In genomic region chr7:141466045-141466394, GRCm38 (mm10) we compare ENCODE assay signal across 12 mouse cellular contexts. TPM values are rescaled to one million over a fixed set of nuclear protein-coding genes. Genes with fewer than 3 reads are reported as not detected.
DNase-seq lines count a peak whose midpoint lies in the region; ATAC-seq and TF ChIP-seq lines count a peak whose summit lies in the region.
"Had no signal": no experiment of that assay in that cellular context is flagged by ENCODE, and none has a peak within 500 bp of the region (broad histone marks: within the 10 kb centered on the region; RNA-seq: fewer than 3 reads in every experiment).

No protein-coding gene starts in this region.

- H3K27me3 ChIP-seq in cerebellum, adult 2 months (ENCODE audit: control insufficient read depth, insufficient read depth, low read length) = no peaks in the 10 kb centered on the region
- H3K27me3 ChIP-seq in heart, embryonic 14.5 days (ENCODE audit: control insufficient read depth, insufficient read depth, low read length) = peaks cover 26% of the 10 kb centered on the region
- H3K27me3 ChIP-seq in midbrain, embryonic 14.5 days (ENCODE audit: control insufficient read depth, insufficient read depth, low read length) = peaks cover 62% of the 10 kb centered on the region
- H3K27me3 ChIP-seq in hindbrain, embryonic 14.5 days (ENCODE audit: control insufficient read depth, insufficient read depth, low read length) = peaks cover 60% of the 10 kb centered on the region

- no peak overlapping the region for H3K27ac ChIP-seq in cerebellum, adult 2 months (ENCODE audit: insufficient read depth, low read length)
- peak overlapping the region; percentile 10 to 33; a peak in 2 of 4 replicates for H3K27ac ChIP-seq in heart, embryonic 14.5 days (replicated peaks in 1 of 2; ENCODE audit: control insufficient read depth in 1 of 2, insufficient read depth in 1 of 2, low read depth in 2 of 2, low read length in 2 of 2)
- peak overlapping the region; percentile 78 for H3K27ac ChIP-seq in macrophage
- no peak overlapping the region for H3K27ac ChIP-seq in midbrain, embryonic 14.5 days (replicated peaks; ENCODE audit: low read depth, low read length)
- no peak overlapping the region for H3K27ac ChIP-seq in hindbrain, embryonic 14.5 days

- no peaks in the 10 kb centered on the region for H3K9me3 ChIP-seq in heart, embryonic 14.5 days (ENCODE audit: control insufficient read depth, low read length)
- H3K9me3 ChIP-seq in midbrain, embryonic 14.5 days (ENCODE audit: control insufficient read depth, low read length) = no peaks in the 10 kb centered on the region
- no peaks in the 10 kb centered on the region for H3K9me3 ChIP-seq in hindbrain, embryonic 14.5 days (ENCODE audit: control insufficient read depth, low read length)

- H3K79me2 ChIP-seq in macrophage (ENCODE audit: inconsistent target) = peaks cover 40% of the 10 kb centered on the region

- no peak overlapping the region for H3K4me3 ChIP-seq in cerebellum, adult 2 months (replicated peaks; ENCODE audit: insufficient read depth, low read depth, low read length)
- H3K4me3 ChIP-seq in lung, adult 2 months (replicated peaks; ENCODE audit: extremely low read depth, low read depth, low read length) = no peak overlapping the region
- H3K4me3 ChIP-seq in heart, embryonic 14.5 days (ENCODE audit: control insufficient read depth in 1 of 2, insufficient read depth in 1 of 2, low read depth in 1 of 2, low read length in 2 of 2) = no peak overlapping the region
- peak overlapping the region; percentile 2; the same call in 1 of the 2 replicates for H3K4me3 ChIP-seq in macrophage (ENCODE audit: inconsistent target)
- no peak overlapping the region for H3K4me3 ChIP-seq in midbrain, embryonic 14.5 days (replicated peaks; ENCODE audit: low read depth, low read length)
- H3K4me3 ChIP-seq in hindbrain, embryonic 14.5 days (replicated peaks; ENCODE audit: low read length) = no peak overlapping the region

- H3K36me3 ChIP-seq in heart, embryonic 14.5 days (ENCODE audit: control insufficient read depth, insufficient read depth, low read length) = peaks cover 18% of the 10 kb centered on the region
- H3K36me3 ChIP-seq in macrophage (ENCODE audit: inconsistent target) = peaks cover 9% of the 10 kb centered on the region; the same call in 1 of the 2 replicates
- H3K36me3 ChIP-seq in midbrain, embryonic 14.5 days (ENCODE audit: control insufficient read depth, insufficient read depth, low read length) = peaks cover 13% of the 10 kb centered on the region
- H3K36me3 ChIP-seq in hindbrain, embryonic 14.5 days (replicated peaks; ENCODE audit: control insufficient read depth, insufficient read depth) = peaks cover 13% of the 10 kb centered on the region

- no peak for ATAC-seq in heart, embryonic 14.5 days (ENCODE audit: insufficient number of reproducible peaks, insufficient read depth, low FRiP score, low read depth)
- no peak for ATAC-seq in midbrain, embryonic 14.5 days (ENCODE audit: low FRiP score, low TSS enrichment)
- ATAC-seq in hindbrain, embryonic 14.5 days (ENCODE audit: low FRiP score) = no peak
- ATAC-seq: CD4-positive, CD25-positive, alpha-beta regulatory T cell, adult 4 months; forebrain, postnatal 0 days had no signal

- no peak for TF ChIP-seq POLR2A in cerebellum, adult 2 months (IDR thresholded peaks at IDR 0.05; ENCODE audit: borderline replicate concordance, insufficient read depth, low read length)
- TF ChIP-seq POLR2A in lung, adult 2 months (IDR thresholded peaks at IDR 0.05; ENCODE audit: borderline replicate concordance, extremely low read depth, low read depth, low read length) = no peak

- WGBS in cerebellum, adult 2 months = 83% methylated on average over 7 of the region's 7 CpGs
- WGBS in lung, adult 2 months = 51% methylated on average over 7 of the region's 7 CpGs
- WGBS in heart, embryonic 14.5 days = 56% methylated on average over 7 of the region's 7 CpGs
- WGBS in macrophage (ENCODE audit: missing documents) = 31% methylated on average over 6 of the region's 7 CpGs
- WGBS in midbrain, embryonic 14.5 days = 74% methylated on average over 7 of the region's 7 CpGs
- WGBS in hindbrain, embryonic 14.5 days = 87% methylated on average over 7 of the region's 7 CpGs

- H3K4me2 ChIP-seq in heart, embryonic 14.5 days (ENCODE audit: low read length) = peak overlapping the region; percentile 64
- no peak overlapping the region for H3K4me2 ChIP-seq in midbrain, embryonic 14.5 days (ENCODE audit: low read length)
- no peak overlapping the region for H3K4me2 ChIP-seq in hindbrain, embryonic 14.5 days (replicated peaks)

- TF ChIP-seq CTCF in cerebellum, adult 2 months (IDR thresholded peaks at IDR 0.05; ENCODE audit: borderline replicate concordance, insufficient read depth, low read depth, low read length) = no peak
- no peak for TF ChIP-seq CTCF in lung, adult 2 months (IDR thresholded peaks at IDR 0.05; ENCODE audit: insufficient read depth, low read length)

- peak overlapping the region; percentile 11; the same call in 1 of the 2 replicates for H3K9ac ChIP-seq in heart, embryonic 14.5 days (ENCODE audit: low read length)
- H3K9ac ChIP-seq in midbrain, embryonic 14.5 days (replicated peaks; ENCODE audit: low read length) = no peak overlapping the region
- no peak overlapping the region for H3K9ac ChIP-seq in hindbrain, embryonic 14.5 days

- peaks cover 28% of the 10 kb centered on the region for H3K4me1 ChIP-seq in cerebellum, adult 2 months (ENCODE audit: control insufficient read depth, insufficient read depth, low read length)
- peaks cover 35% of the 10 kb centered on the region for H3K4me1 ChIP-seq in lung, adult 2 months (ENCODE audit: control insufficient read depth, insufficient read depth, low read length)
- H3K4me1 ChIP-seq in heart, embryonic 14.5 days (ENCODE audit: control insufficient read depth in 2 of 2, insufficient read depth in 2 of 2, low read length in 2 of 2) = peaks cover 41 to 58% of the 10 kb centered on the region in 2 experiments
- H3K4me1 ChIP-seq in midbrain, embryonic 14.5 days (ENCODE audit: control insufficient read depth, insufficient read depth, low read length) = peaks cover 31% of the 10 kb centered on the region
- H3K4me1 ChIP-seq in hindbrain, embryonic 14.5 days (replicated peaks; ENCODE audit: control insufficient read depth, insufficient read depth, low read length) = peaks cover 30% of the 10 kb centered on the region

- peak; percentile 59 for DNase-seq in cerebellum, adult 9-11 months
- DNase-seq in cerebellum, adult 2 months = no peak
- peak; percentile 40 for DNase-seq in lung, adult 2 months
- no peak for DNase-seq in lung, postnatal 14 days
- DNase-seq in midbrain, embryonic 14.5 days = no peak
- DNase-seq in hindbrain, embryonic 14.5 days (ENCODE audit: low spot score) = no peak
- DNase-seq: forebrain, postnatal 0 days; kidney, postnatal 14 days had no signal

RNA-seq across cellular contexts. Expression of gene Cd151, which starts 1.2 kb away (rescaled TPM):
- 68.7 and 73.9 TPM in 2 replicates for polyA plus RNA-seq in cerebellum, adult 2 months (2012; rRNA removed)
- 537 and 555 TPM in 2 replicates for polyA plus RNA-seq in lung, adult 2 months (2012; rRNA removed)
- polyA plus RNA-seq in heart, embryonic 14.5 days (2014; fragmentation: Nextera tagmentation; extraction: Ambion mirVana) = 77.5 and 115 TPM in 2 replicates
- total RNA-seq in macrophage (2018; cell fraction: chromatin; rRNA removed) = 10 to 100 TPM in 24 of 26 experiments, 1 to 10 TPM in 2; 5.1 to 58.6 (median 27.5) TPM
- 10 to 100 TPM; 32.3 to 71.3 (median 44.7) TPM for total RNA-seq in macrophage (2018; cell fraction: cytosol; rRNA removed)
- total RNA-seq in macrophage (2018; cell fraction: nucleus; rRNA removed) = 10 to 100 TPM; 22.8 to 70.2 (median 40.4) TPM
- polyA plus RNA-seq in macrophage (2018) = 58.4 to 83.6 TPM (median 60.3 TPM) in 3 replicates
- 43.8 and 44.1 TPM in 2 replicates for polyA plus RNA-seq in midbrain, embryonic 14.5 days (2014; fragmentation: Nextera tagmentation; extraction: Ambion mirVana)
- 47.0 and 50.4 TPM in 2 replicates for polyA plus RNA-seq in hindbrain, embryonic 14.5 days (2014; fragmentation: Nextera tagmentation; extraction: Ambion mirVana)

RNA-seq across cellular contexts. Expression of gene Cracr2b, which starts 5.1 kb away (rescaled TPM):
- 8.3 and 10.1 TPM in 2 replicates for polyA plus RNA-seq in cerebellum, adult 2 months (2012; rRNA removed)
- polyA plus RNA-seq in lung, adult 2 months (2012; rRNA removed) = 177 and 239 TPM in 2 replicates
- polyA plus RNA-seq in heart, embryonic 14.5 days (2014; fragmentation: Nextera tagmentation; extraction: Ambion mirVana) = 20.4 and 25.6 TPM in 2 replicates
- total RNA-seq in macrophage (2018; cell fraction: chromatin; rRNA removed) = 100 to 1,000 TPM in 3 of 26 experiments, 10 to 100 TPM in 16, 1 to 10 TPM in 7; 3.3 to 175 (median 28.4) TPM
- total RNA-seq in macrophage (2018; cell fraction: cytosol; rRNA removed) = 10 to 100 TPM in 14 of 26 experiments, 1 to 10 TPM in 12; 2.7 to 27.1 (median 10.4) TPM
- total RNA-seq in macrophage (2018; cell fraction: nucleus; rRNA removed) = 10 to 100 TPM in 17 of 26 experiments, 1 to 10 TPM in 9; 3.5 to 65.9 (median 13.5) TPM
- polyA plus RNA-seq in macrophage (2018) = 15.7 to 22.0 TPM (median 19.0 TPM) in 3 replicates
- 3.8 and 4.6 TPM in 2 replicates for polyA plus RNA-seq in midbrain, embryonic 14.5 days (2014; fragmentation: Nextera tagmentation; extraction: Ambion mirVana)
- 3.7 and 8.1 TPM in 2 replicates for polyA plus RNA-seq in hindbrain, embryonic 14.5 days (2014; fragmentation: Nextera tagmentation; extraction: Ambion mirVana)
- total RNA-seq: monocyte, adult 5-6 weeks had no signal
- polyA plus RNA-seq: CD4-positive, CD25-positive, alpha-beta regulatory T cell, adult 4 months had no signal

RNA-seq across cellular contexts. Expression of gene Polr2l, which starts 8.9 kb away (rescaled TPM):
- polyA plus RNA-seq in cerebellum, adult 2 months (2012; rRNA removed) = 58.9 and 62.3 TPM in 2 replicates
- polyA plus RNA-seq in lung, adult 2 months (2012; rRNA removed) = 29.0 and 30.9 TPM in 2 replicates
- 73.2 and 78.0 TPM in 2 replicates for polyA plus RNA-seq in heart, embryonic 14.5 days (2014; fragmentation: Nextera tagmentation; extraction: Ambion mirVana)
- total RNA-seq in macrophage (2018; cell fraction: chromatin; rRNA removed) = 1 to 10 TPM in 20 of 26 experiments, under 1 TPM in 5, not detected in 1; 0.66 to 4.8 (median 1.9) TPM
- 10 to 100 TPM; 12.7 to 21.0 (median 16.7) TPM for total RNA-seq in macrophage (2018; cell fraction: cytosol; rRNA removed)
- 10 to 100 TPM in 1 of 26 experiments, 1 to 10 TPM in 25; 2.0 to 10.8 (median 4.9) TPM for total RNA-seq in macrophage (2018; cell fraction: nucleus; rRNA removed)
- polyA plus RNA-seq in macrophage (2018) = 8.3 to 22.8 TPM (median 12.8 TPM) in 3 replicates
- 75.1 and 93.3 TPM in 2 replicates for polyA plus RNA-seq in midbrain, embryonic 14.5 days (2014; fragmentation: Nextera tagmentation; extraction: Ambion mirVana)
- polyA plus RNA-seq in hindbrain, embryonic 14.5 days (2014; fragmentation: Nextera tagmentation; extraction: Ambion mirVana) = 81.9 and 93.0 TPM in 2 replicates

RNA-seq across cellular contexts. Expression of gene Tspan4, which starts 9.0 kb away (rescaled TPM):
- polyA plus RNA-seq in cerebellum, adult 2 months (2012; rRNA removed) = 140 and 162 TPM in 2 replicates
- 91.1 and 150 TPM in 2 replicates for polyA plus RNA-seq in lung, adult 2 months (2012; rRNA removed)
- 61.5 and 65.0 TPM in 2 replicates for polyA plus RNA-seq in heart, embryonic 14.5 days (2014; fragmentation: Nextera tagmentation; extraction: Ambion mirVana)
- 10 to 100 TPM in 22 of 26 experiments, 1 to 10 TPM in 4; 5.5 to 64.4 (median 18.6) TPM for total RNA-seq in macrophage (2018; cell fraction: chromatin; rRNA removed)
- 100 to 1,000 TPM in 13 of 26 experiments, 10 to 100 TPM in 13; 59.2 to 144 (median 95.9) TPM for total RNA-seq in macrophage (2018; cell fraction: cytosol; rRNA removed)
- 10 to 100 TPM; 20.5 to 94.6 (median 59.4) TPM for total RNA-seq in macrophage (2018; cell fraction: nucleus; rRNA removed)
- 48.8 to 142 TPM (median 129 TPM) in 3 replicates for polyA plus RNA-seq in macrophage (2018)
- 35.2 and 36.4 TPM in 2 replicates for polyA plus RNA-seq in midbrain, embryonic 14.5 days (2014; fragmentation: Nextera tagmentation; extraction: Ambion mirVana)
- 61.0 and 62.2 TPM in 2 replicates for polyA plus RNA-seq in hindbrain, embryonic 14.5 days (2014; fragmentation: Nextera tagmentation; extraction: Ambion mirVana)

RNA-seq across cellular contexts. Expression of gene Pnpla2, which starts 11.0 kb away (rescaled TPM):
- 46.8 and 51.3 TPM in 2 replicates for polyA plus RNA-seq in cerebellum, adult 2 months (2012; rRNA removed)
- polyA plus RNA-seq in lung, adult 2 months (2012; rRNA removed) = 289 and 356 TPM in 2 replicates
- polyA plus RNA-seq in heart, embryonic 14.5 days (2014; fragmentation: Nextera tagmentation; extraction: Ambion mirVana) = 48.7 and 49.0 TPM in 2 replicates
- 10 to 100 TPM in 22 of 26 experiments, 1 to 10 TPM in 4; 7.5 to 38.7 (median 16.8) TPM for total RNA-seq in macrophage (2018; cell fraction: chromatin; rRNA removed)
- total RNA-seq in macrophage (2018; cell fraction: cytosol; rRNA removed) = 10 to 100 TPM; 37.7 to 80.6 (median 52.0) TPM
- total RNA-seq in macrophage (2018; cell fraction: nucleus; rRNA removed) = 10 to 100 TPM; 15.5 to 44.6 (median 23.4) TPM
- 36.1 to 135 TPM (median 74.0 TPM) in 3 replicates for polyA plus RNA-seq in macrophage (2018)
- polyA plus RNA-seq in midbrain, embryonic 14.5 days (2014; fragmentation: Nextera tagmentation; extraction: Ambion mirVana) = 15.8 and 15.9 TPM in 2 replicates
- 15.3 and 18.4 TPM in 2 replicates for polyA plus RNA-seq in hindbrain, embryonic 14.5 days (2014; fragmentation: Nextera tagmentation; extraction: Ambion mirVana)

Comparison
In these comparisons a context has a peak if more than half of its experiments do, and no peak if none do; other contexts are left out.
1. DNase-seq: peak in cerebellum, adult 9-11 months (single experiment) and lung, adult 2 months (single experiment); none in cerebellum, adult 2 months (0 of 2), lung, postnatal 14 days (single experiment), midbrain, embryonic 14.5 days (single experiment) and hindbrain, embryonic 14.5 days (single experiment).
2. H3K27ac ChIP-seq: peak in heart, embryonic 14.5 days (2 of 2) and macrophage (single experiment); none in cerebellum, adult 2 months (single experiment), midbrain, embryonic 14.5 days (single experiment) and hindbrain, embryonic 14.5 days (single experiment).